15 mouse cellular contexts compared by ENCODE assay signal in genomic region chr3:97234797-97235196, GRCm38 (mm10).
DNase-seq lines count a peak whose midpoint lies in the region; TF ChIP-seq lines count a peak whose summit lies in the region.
"Had no signal": no experiment of that assay in that cellular context is flagged by ENCODE, and none has a peak within 500 bp of the region (broad histone marks: within the 10 kb centered on the region; RNA-seq: fewer than 3 reads in every experiment).

No protein-coding gene starts in this region.

- no peak for TF ChIP-seq CTCF in heart, adult 2 months (IDR thresholded peaks at IDR 0.05)

- H3K27me3 ChIP-seq in heart, adult 2 months (ENCODE audit: control insufficient read depth, insufficient read depth, low read length), result no peaks in the 10 kb centered on the region
- H3K27me3 ChIP-seq: hindbrain, embryonic 15.5 days had no signal

- no peaks in the 10 kb centered on the region; the same call in 1 of the 2 replicates for H3K79me2 ChIP-seq in heart, adult 2 months (replicated peaks; ENCODE audit: control insufficient read depth, insufficient read depth, low read length)

- H3K36me3 ChIP-seq in heart, adult 2 months (ENCODE audit: control insufficient read depth, insufficient read depth, low read length), result no peaks in the 10 kb centered on the region; the same call in 1 of the 2 replicates
- H3K36me3 ChIP-seq: hindbrain, embryonic 15.5 days had no signal

- no peak for TF ChIP-seq POLR2A in heart, adult 2 months (IDR thresholded peaks at IDR 0.05; ENCODE audit: insufficient read depth, low read depth, low read length)

- H3K9ac ChIP-seq in heart, adult 2 months (ENCODE audit: low read depth, low read length), result no peak overlapping the region
- H3K9ac ChIP-seq: hindbrain, embryonic 15.5 days; liver, embryonic 14.5 days had no signal

- DNase-seq in heart, adult 2 months, result peak in 1 of 2 experiments; percentile 24
- DNase-seq in heart, adult 9 months (ENCODE audit: low spot score in 2 of 2), result no peak
- peak; percentile 47 for DNase-seq in R1 (ENCODE audit: low read depth, low spot score)
- DNase-seq in frontal cortex, postnatal 36 days (ENCODE audit: low spot score in 2 of 2), result peak; percentile 30 to 63
- DNase-seq in left cerebral cortex, postnatal 10 days (ENCODE audit: extremely low spot score in 1 of 2, low spot score in 2 of 2), result peak; percentile 26 to 34
- DNase-seq in cerebellum, adult 9-11 months, result no peak
- DNase-seq in adrenal gland, postnatal 14 days, result no peak
- no peak for DNase-seq in cerebellum, postnatal 10 days
- DNase-seq: kidney, adult 9 months; lung, postnatal 14 days; midbrain, embryonic 14.5 days; thymus, adult 2 months had no signal

- H3K4me3 ChIP-seq in heart, adult 2 months, result peak overlapping the region; percentile 24; the same call in 1 of the 2 replicates
- H3K4me3 ChIP-seq: hindbrain, embryonic 15.5 days; limb, embryonic 10.5 days had no signal

- intact Hi-C loops in heart, adult 2 months (cut with DNase I), result no loop called here
- intact Hi-C loops in left cerebral cortex, postnatal 10 days (cut with DNase I), result no loop called here

- WGBS in heart, adult 2 months, result 44% methylated on average over 14 of the region's 14 CpGs

- H3K27ac ChIP-seq in heart, adult 2 months, result peak overlapping the region; percentile 52
- H3K27ac ChIP-seq: hindbrain, embryonic 15.5 days; limb, embryonic 10.5 days; liver, embryonic 14.5 days had no signal

- H3K4me1 ChIP-seq in heart, adult 2 months (ENCODE audit: control insufficient read depth, insufficient read depth, low read length), result no peaks in the 10 kb centered on the region; the same call in 1 of the 2 replicates
- H3K4me1 ChIP-seq: hindbrain, embryonic 15.5 days had no signal

- no peak for TF ChIP-seq EP300 in heart, adult 2 months (IDR thresholded peaks at IDR 0.05; ENCODE audit: insufficient read depth, low read depth, low read length)

Comparison
In these comparisons a context has a peak if more than half of its experiments do, and no peak if none do; other contexts are left out.
1. DNase-seq: peak in R1 (single experiment), frontal cortex, postnatal 36 days (2 of 2) and left cerebral cortex, postnatal 10 days (2 of 2); none in heart, adult 9 months (0 of 2), cerebellum, adult 9-11 months (single experiment), adrenal gland, postnatal 14 days (single experiment) and cerebellum, postnatal 10 days (0 of 2).